Mouse (Mus musculus): ENCODE measurements around the gene H2afj. TPM values are rescaled to one million over a fixed set of nuclear protein-coding genes. Genes with fewer than 3 reads are reported as not detected.

H2afj gene
- polyA plus RNA-seq, 1 experiment from 2014 or later, result 103 TPM

DNA sequence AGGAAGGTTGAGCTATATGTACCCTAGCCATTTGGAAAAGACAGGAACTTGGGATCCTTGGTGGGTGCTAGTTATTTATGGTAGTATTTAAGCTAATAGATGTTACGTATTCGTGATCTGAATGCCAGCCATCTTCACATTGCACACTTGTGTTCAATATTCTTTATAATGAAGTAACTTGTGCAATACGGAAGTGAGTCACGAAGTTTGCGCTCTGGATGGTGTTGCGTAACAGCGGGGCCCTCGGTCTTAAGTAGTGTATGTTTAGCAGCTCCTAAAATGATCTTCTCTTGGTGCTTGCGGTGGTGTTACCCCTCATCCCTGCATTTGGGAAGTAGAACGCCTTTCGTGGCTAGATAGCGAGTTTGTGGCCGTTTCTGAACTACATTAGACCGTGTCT is 1.0 kb downstream of the H2afj start:
- H3K27ac ChIP-seq, result no peak overlapping the region
- WGBS, result 36% methylated on average over 14 of the region's 14 CpGs
- no peak for ATAC-seq (replicated peaks)
- peaks cover 32% of the 10 kb centered on the region for H3K4me1 ChIP-seq
- H3K9ac ChIP-seq, result peak overlapping the region; percentile 64; the same call in 1 of the 2 replicates
- no peaks in the 10 kb centered on the region for H3K9me3 ChIP-seq
- H3K27me3 ChIP-seq (replicated peaks), result no peaks in the 10 kb centered on the region
- peaks cover 17% of the 10 kb centered on the region; the same call in 1 of the 2 replicates for H3K36me3 ChIP-seq (replicated peaks)
- H3K4me3 ChIP-seq, result peak overlapping the region; percentile 89
- H3K4me2 ChIP-seq, result peak overlapping the region; percentile 77

DNA sequence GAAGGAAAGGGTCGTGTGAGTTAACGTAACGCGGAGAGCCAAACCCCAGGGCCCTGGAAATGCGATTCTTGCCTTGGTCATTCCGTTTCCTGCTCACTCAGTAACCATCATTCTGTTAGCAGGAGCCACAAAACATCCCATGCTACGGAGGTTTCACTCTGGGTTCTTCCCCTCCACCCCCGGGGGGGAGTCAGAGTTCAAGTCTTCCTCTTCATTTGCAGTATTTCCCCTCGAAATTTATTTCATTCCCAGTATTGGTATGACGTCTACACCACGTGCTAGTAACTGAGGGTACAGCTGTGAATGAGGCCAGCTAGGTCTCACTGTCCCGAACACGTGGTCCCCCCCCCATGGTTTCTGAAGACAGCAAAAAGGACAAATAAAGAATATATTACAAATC is 1.6 kb downstream of the H2afj start:
- Histone ChIP-seq H3K27ac (no peak overlapping the region), H3K27me3 (replicated peaks) (no peaks in the 10 kb centered on the region), H3K36me3 (replicated peaks) (peaks cover 23% of the 10 kb centered on the region; the same call in 1 of the 2 replicates), H3K4me1 (peaks cover 29% of the 10 kb centered on the region), H3K9me3 (no peaks in the 10 kb centered on the region), H3K4me2 (peak overlapping the region; percentile 77), H3K4me3 (no peak overlapping the region), H3K9ac (no peak overlapping the region)
- 79% methylated on average over 13 of the region's 13 CpGs for WGBS
- ATAC-seq (replicated peaks), result no peak

DNA sequence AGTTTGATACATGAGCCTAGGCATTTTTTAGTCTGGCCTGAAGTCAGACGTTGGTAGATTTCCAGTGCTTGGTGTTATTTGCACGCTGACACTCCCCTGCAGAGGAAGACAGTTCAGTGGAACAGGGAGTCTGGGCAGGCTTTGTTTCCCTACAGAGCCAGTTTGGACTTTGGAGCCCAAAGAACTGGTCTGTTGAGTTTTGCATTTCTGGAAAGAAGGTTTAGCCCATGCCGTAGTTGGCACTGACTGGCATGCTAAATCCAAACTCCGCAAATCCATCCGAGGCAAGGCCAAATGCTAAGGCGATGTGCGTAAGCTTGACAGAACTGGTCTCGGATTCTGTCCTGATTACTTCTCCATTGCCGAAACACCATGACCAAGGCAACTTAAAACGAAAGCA is 3.2 kb downstream of the H2afj start:
- Histone ChIP-seq H3K9ac (no peak overlapping the region), H3K9me3 (no peaks in the 10 kb centered on the region), H3K27me3 (replicated peaks) (no peaks in the 10 kb centered on the region), H3K36me3 (replicated peaks) (peaks cover 35% of the 10 kb centered on the region), H3K27ac (no peak overlapping the region), H3K4me3 (no peak overlapping the region), H3K4me1 (peaks cover 24% of the 10 kb centered on the region), H3K4me2 (no peak overlapping the region)
- WGBS, result 89% methylated on average over 10 of the region's 10 CpGs
- no peak for ATAC-seq (replicated peaks)

DNA sequence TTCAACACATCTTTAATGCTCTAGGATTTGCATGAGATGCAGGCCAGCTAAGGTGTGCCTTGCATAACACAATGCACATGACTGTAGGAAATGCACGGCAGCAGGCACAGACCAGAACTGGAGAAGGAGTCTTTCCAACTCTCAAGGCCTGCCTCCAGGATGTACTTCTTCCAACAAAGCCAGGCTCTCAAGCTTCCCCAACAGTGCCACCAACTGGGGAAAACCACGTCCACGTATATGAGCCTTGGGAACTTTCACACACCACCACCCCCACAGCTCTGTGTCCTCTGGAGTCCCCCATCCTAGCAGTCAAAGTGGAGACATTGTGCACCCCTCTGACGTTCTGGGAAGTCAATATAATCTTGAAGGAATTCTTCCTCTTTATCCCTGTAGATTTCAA is 5.1 kb downstream of the H2afj start:
- Histone ChIP-seq H3K36me3 (replicated peaks) (peaks cover 51% of the 10 kb centered on the region), H3K4me3 (no peak overlapping the region), H3K4me1 (peaks cover 14% of the 10 kb centered on the region), H3K27ac (no peak overlapping the region), H3K9ac (no peak overlapping the region), H3K27me3 (replicated peaks) (no peaks in the 10 kb centered on the region), H3K9me3 (no peaks in the 10 kb centered on the region), H3K4me2 (no peak overlapping the region)
- ATAC-seq (replicated peaks), result no peak
- 51% methylated on average over 4 of the region's 4 CpGs for WGBS

DNA sequence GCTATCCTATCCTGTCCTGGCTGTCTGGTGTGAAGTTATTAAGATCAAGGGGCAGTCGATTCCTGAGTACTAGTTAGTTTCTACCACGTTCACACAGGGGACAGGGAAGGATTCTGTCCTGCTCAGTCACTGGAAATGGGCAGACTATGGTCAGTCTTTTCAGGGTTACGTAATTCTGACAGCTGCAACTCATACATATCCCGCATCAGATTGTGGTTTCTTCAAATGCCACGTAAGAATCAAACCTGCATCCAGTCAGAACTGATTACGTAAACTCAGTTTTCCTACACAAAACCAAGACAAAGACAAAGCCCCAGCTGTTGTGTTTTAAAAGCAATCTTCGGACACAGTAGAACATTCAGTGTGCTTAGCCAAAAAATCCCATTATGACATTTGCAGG is 7.3 kb downstream of the H2afj start:
- no peak for ATAC-seq (replicated peaks)
- H3K4me1 ChIP-seq, result no peaks in the 10 kb centered on the region
- no peak overlapping the region for H3K4me3 ChIP-seq
- H3K27ac ChIP-seq, result no peak overlapping the region
- H3K4me2 ChIP-seq, result no peak overlapping the region
- peaks cover 63% of the 10 kb centered on the region for H3K36me3 ChIP-seq (replicated peaks)
- H3K9me3 ChIP-seq, result no peaks in the 10 kb centered on the region
- H3K9ac ChIP-seq, result no peak overlapping the region
- 95% methylated on average over 7 of the region's 7 CpGs for WGBS
- no peaks in the 10 kb centered on the region for H3K27me3 ChIP-seq (replicated peaks)

DNA sequence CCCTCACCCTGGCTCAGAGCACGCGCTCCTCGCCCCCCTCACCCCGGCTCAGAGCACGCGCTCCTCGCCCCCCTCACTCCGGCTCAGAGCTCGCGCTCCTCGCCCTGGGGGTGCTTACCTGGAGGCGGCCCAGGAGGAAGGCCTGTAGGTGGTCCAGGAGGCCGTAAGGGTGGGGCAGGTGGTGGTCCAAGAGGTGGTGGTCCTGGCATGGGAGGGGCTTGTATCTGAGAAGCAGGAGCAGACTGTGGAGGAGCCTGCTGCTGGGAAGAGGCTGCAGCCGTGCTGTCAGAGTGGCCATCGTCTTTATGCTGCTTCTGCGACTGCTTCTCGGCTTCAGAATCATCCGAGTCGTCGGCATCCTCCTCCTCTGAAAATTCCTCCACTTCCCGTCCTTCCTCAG is 8.8 kb downstream of the H2afj start:
- ATAC-seq (replicated peaks), result no peak
- Histone ChIP-seq H3K27me3 (replicated peaks) (no peaks in the 10 kb centered on the region), H3K4me3 (no peak overlapping the region), H3K9ac (no peak overlapping the region), H3K4me1 (no peaks in the 10 kb centered on the region), H3K36me3 (replicated peaks) (peaks cover 78% of the 10 kb centered on the region), H3K4me2 (no peak overlapping the region), H3K27ac (no peak overlapping the region), H3K9me3 (no peaks in the 10 kb centered on the region)
- 95% methylated on average over 21 of the region's 21 CpGs for WGBS

DNA sequence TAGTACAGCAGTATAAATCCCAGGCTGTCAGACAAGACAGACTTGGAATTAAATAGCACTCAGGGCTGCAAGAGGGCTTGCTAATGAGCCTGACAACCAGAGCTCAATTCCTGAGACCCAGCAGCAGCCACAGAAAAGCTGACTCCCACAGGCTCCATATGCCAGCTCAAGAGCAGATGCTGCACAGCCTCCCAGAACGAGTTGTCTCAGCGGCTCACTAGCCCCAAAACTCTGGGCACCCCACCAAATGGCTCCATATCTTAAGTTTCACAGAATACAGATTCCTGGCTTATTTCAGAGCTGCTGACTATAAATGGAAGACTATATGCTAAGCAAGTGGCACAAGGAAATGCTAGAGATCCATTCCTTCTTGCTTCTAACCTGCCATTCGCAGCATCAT is 9.5 kb downstream of the H2afj start:
- ATAC-seq (replicated peaks), result no peak
- WGBS, result 92% methylated on average over 3 of the region's 3 CpGs
- no peak overlapping the region for H3K4me2 ChIP-seq

DNA sequence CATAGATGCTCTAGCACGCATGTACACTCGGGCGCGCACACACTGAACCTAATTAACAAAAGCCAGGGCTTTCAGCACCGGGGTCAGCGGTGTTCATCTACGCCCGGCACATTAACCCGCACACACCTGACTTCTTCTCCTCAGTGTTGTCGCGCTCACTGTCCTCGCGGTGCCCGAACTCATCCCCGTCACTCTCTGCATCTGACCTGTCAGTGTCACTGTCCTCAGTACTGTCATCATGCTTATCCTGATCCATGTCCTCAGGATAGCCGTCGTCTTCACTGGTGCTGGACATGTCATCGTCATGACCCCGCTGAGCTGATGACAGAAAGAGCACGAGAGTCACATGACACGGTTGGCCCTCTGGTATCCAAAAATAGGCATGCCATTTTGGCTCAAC is 12.3 kb downstream of the H2afj start:
- H3K4me3 ChIP-seq, result no peak overlapping the region
- no peak overlapping the region for H3K4me2 ChIP-seq
- H3K9me3 ChIP-seq, result no peaks in the 10 kb centered on the region
- H3K27me3 ChIP-seq (replicated peaks), result no peaks in the 10 kb centered on the region
- 97% methylated on average over 21 of the region's 21 CpGs for WGBS
- H3K36me3 ChIP-seq (replicated peaks), result peaks cover 74% of the 10 kb centered on the region
- H3K9ac ChIP-seq, result no peak overlapping the region
- no peak for ATAC-seq (replicated peaks)
- no peak overlapping the region for H3K27ac ChIP-seq
- H3K4me1 ChIP-seq, result no peaks in the 10 kb centered on the region

More for the DNA sequence above, 9.5 kb downstream of the H2afj start:
- no peak overlapping the region for H3K9ac ChIP-seq
- H3K36me3 ChIP-seq (replicated peaks), result peaks cover 79% of the 10 kb centered on the region
- H3K9me3 ChIP-seq, result no peaks in the 10 kb centered on the region
- H3K27ac ChIP-seq, result no peak overlapping the region
- no peaks in the 10 kb centered on the region for H3K27me3 ChIP-seq (replicated peaks)
- H3K4me3 ChIP-seq, result no peak overlapping the region
- no peaks in the 10 kb centered on the region for H3K4me1 ChIP-seq

DNA sequence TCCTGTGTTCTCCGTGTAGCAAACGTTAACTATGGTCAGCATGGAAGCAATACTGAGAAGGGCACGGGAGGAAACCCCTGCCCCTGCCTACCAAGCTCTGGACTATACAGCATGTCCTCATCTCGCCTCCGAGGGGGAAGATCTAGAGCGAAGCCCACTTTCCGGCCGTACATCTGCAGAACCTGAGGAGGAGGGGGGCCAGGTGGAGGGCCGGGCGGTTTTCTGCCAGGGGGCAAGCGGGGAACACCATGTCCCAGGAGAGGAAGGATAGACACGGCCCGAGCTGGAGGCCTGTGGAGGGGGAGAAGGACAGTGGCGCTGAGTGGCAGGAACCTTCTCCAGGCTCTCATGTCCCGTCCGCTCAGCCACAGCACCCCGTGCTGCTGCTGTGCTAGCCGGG is 13.0 kb downstream of the H2afj start:
- Histone ChIP-seq H3K9ac (no peak overlapping the region), H3K27ac (no peak overlapping the region), H3K9me3 (no peaks in the 10 kb centered on the region), H3K27me3 (replicated peaks) (no peaks in the 10 kb centered on the region), H3K4me3 (no peak overlapping the region), H3K4me1 (no peaks in the 10 kb centered on the region), H3K36me3 (replicated peaks) (peaks cover 67% of the 10 kb centered on the region), H3K4me2 (no peak overlapping the region)
- whole genome bisulfite sequencing, result 96% methylated on average over 18 of the region's 18 CpGs
- no peak for ATAC-seq (replicated peaks)

DNA sequence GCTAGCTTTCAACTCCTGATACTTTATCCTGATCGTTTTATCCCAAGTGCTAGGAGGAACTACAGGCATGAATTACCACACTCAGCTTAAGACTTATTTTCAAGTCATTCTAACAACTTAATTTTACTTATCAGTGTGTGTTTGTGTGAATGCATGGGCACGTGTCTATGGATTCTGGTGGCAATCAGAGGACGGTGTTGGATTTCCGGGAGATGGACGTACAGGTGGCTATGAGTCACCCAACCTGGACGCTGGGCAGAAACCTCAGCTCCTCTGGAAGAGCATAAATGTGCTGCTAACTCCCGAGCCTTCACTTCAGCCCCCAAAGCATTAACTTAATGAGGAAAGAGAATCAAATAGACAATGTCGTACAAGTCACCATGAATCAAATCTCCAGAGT is 16.9 kb downstream of the H2afj start:
- peaks cover 12% of the 10 kb centered on the region for H3K4me1 ChIP-seq
- H3K9ac ChIP-seq, result no peak overlapping the region
- no peak overlapping the region for H3K27ac ChIP-seq
- peaks cover 42% of the 10 kb centered on the region for H3K36me3 ChIP-seq (replicated peaks)
- H3K4me3 ChIP-seq, result no peak overlapping the region
- no peaks in the 10 kb centered on the region for H3K9me3 ChIP-seq
- H3K4me2 ChIP-seq, result no peak overlapping the region
- no peak for ATAC-seq (replicated peaks)
- WGBS, result 96% methylated on average over 8 of the region's 8 CpGs
- H3K27me3 ChIP-seq (replicated peaks), result no peaks in the 10 kb centered on the region

DNA sequence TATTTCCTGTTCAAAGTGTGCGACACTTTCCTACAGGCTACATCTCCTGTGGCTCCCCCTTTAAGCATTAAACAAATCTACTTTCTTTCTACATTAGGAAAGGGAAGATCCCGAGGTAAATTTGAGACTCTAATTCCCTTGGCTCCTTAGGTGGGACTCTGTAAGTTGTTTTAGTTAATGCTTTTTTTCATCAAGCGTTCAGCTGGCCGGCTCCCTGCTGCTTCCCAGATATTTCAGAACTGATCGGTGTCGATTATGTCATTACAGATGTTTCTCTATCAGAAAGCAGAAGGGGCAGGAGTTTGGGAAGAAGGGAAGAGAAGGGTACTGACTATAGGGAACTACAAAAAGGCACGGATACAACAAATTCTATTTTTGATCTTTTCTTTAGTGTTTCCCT is 19.1 kb downstream of the H2afj start:
- Histone ChIP-seq H3K27me3 (replicated peaks) (peaks cover 13% of the 10 kb centered on the region), H3K27ac (no peak overlapping the region), H3K36me3 (replicated peaks) (peaks cover 20% of the 10 kb centered on the region; the same call in 1 of the 2 replicates), H3K9me3 (no peaks in the 10 kb centered on the region), H3K4me1 (peaks cover 12% of the 10 kb centered on the region), H3K9ac (peak overlapping the region; percentile 92), H3K4me3 (peak overlapping the region; percentile 85), H3K4me2 (peak overlapping the region; percentile 67)
- WGBS, result 17% methylated on average over 7 of the region's 7 CpGs
- ATAC-seq (replicated peaks), result no peak

DNA sequence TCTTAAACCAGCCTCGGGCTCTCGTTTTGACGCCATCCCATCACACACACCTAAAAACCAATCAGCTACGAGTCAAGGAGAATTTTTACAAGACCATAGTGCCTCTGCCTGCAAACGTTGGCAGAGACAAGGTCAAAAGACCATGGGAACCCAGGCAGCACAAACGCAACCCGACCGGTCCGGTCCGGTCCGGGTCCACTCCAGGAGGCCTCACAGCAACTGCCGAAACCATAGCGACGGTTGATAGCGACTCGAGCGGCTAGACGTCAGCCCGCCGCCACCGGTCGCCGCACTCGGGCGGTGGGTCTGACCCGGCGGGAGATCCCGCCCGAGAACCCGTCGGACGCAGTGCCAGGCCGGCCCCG is 19.5 kb downstream of the H2afj start, which contains the start of gene BC049715:
Gene BC049715 (plus strand): TSS at position 111 of the 365 bp plus-strand sequence.
- H3K27me3 ChIP-seq (replicated peaks), result peaks cover 13% of the 10 kb centered on the region
- under 1% methylated on average over 34 of the region's 34 CpGs for WGBS
- H3K9ac ChIP-seq, result peak within 1 kb of the TSS; percentile 92
- H3K4me2 ChIP-seq, result peak within 1 kb of the TSS; percentile 67
- H3K4me3 ChIP-seq, result peak within 1 kb of the TSS; percentile 85
- no peaks in the 10 kb centered on the region for H3K9me3 ChIP-seq
- H3K36me3 ChIP-seq (replicated peaks), result peaks cover 17% of the 10 kb centered on the region; the same call in 1 of the 2 replicates
- peak within 1 kb of the TSS; percentile 92 for H3K27ac ChIP-seq
- peak; percentile 15; the same call in 1 of the 2 replicates for ATAC-seq (replicated peaks)
- peaks cover 12% of the 10 kb centered on the region for H3K4me1 ChIP-seq

DNA sequence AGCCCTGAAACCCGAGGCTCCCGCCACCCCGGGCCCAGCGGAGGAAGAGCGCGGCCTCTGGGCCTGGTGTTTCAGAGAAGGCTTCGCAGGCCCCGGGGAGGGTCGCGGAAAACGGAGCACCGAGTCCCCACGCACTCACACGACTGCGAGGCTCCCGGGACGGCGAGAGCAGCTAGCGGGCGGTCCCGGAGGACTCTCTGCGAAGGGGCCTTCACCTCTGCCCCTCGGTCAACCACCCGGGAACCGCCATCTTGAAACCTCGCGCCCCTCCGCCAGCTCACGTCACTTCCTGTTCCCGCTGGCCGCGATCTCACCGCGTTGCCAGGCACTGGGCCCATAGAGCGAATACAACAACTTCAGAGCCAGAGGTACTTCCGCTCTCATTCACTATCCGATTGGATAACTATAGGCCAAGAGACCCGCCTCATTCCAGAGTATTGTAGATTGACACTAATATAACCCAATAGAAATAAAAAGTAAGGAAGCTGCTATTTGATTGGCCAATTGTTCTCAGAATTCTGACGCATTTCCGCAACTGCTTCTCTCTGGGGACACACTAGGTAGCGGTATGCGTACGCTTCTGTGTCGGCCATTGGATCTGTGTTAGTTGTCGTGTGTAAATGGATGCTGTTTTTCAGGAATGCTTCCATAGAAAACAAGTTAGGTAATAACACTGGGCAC is 20.0 kb downstream of the H2afj start, which contains the start of gene Wbp11:
Gene Wbp11 (minus strand): TSS at position 353 of the 681 bp plus-strand sequence.
- peaks cover 12% of the 10 kb centered on the region for H3K4me1 ChIP-seq
- H3K9ac ChIP-seq, result peak within 1 kb of the TSS; percentile 92
- peak within 1 kb of the TSS; percentile 92 for H3K27ac ChIP-seq
- under 1% methylated on average over 45 of the region's 45 CpGs for WGBS
- H3K4me2 ChIP-seq, result peak within 1 kb of the TSS; percentile 67
- H3K9me3 ChIP-seq, result no peaks in the 10 kb centered on the region
- H3K36me3 ChIP-seq (replicated peaks), result peaks cover 11% of the 10 kb centered on the region; the same call in 1 of the 2 replicates
- H3K4me3 ChIP-seq, result peak within 1 kb of the TSS; percentile 85
- H3K27me3 ChIP-seq (replicated peaks), result peaks cover 13% of the 10 kb centered on the region
- peak; percentile 100 for ATAC-seq (replicated peaks)

Data from midbrain, embryonic 15.5 days (tissue).